Mouse (Mus musculus) layer of hippocampus, adult 9-10 months (tissue): ENCODE data around the gene Vangl2.

ENCODE experiments used
- DNase-seq: peaks from one replicate; pipeline ENCODE4 v3.0.0; 2022; ENCODE audit warnings: low spot score

The Vangl2 gene

GRCm38 (mm10) chr1:172027809-172028102 lies 488 bp downstream of the Vangl2 start:
- no peak for DNase-seq

- DNase-seq = peak; percentile 49
These were observed 1.0 kb downstream of the Vangl2 start for GRCm38 (mm10) chr1:172027010-172027808.

- DNase-seq = no peak
These were observed 1.9 kb downstream of the Vangl2 start for GRCm38 (mm10) chr1:172026201-172026901.

GRCm38 (mm10) chr1:172025201-172025904 lies 2.9 kb downstream of the Vangl2 start:
- no peak for DNase-seq

- DNase-seq = no peak
These were observed 3.9 kb downstream of the Vangl2 start for GRCm38 (mm10) chr1:172024140-172024895.

GRCm38 (mm10) chr1:172019863-172020521 lies 8.3 kb downstream of the Vangl2 start:
- no peak for DNase-seq

GRCm38 (mm10) chr1:172019339-172019738 lies 8.9 kb downstream of the Vangl2 start:
- DNase-seq = no peak

GRCm38 (mm10) chr1:172018336-172019311 lies 9.6 kb downstream of the Vangl2 start:
- no peak for DNase-seq

- no peak for DNase-seq
These were observed 10.7 kb downstream of the Vangl2 start for GRCm38 (mm10) chr1:172017517-172018070.

- DNase-seq = no peak
These were observed 11.4 kb downstream of the Vangl2 start for GRCm38 (mm10) chr1:172016660-172017516.

- no peak for DNase-seq
These were observed 12.2 kb downstream of the Vangl2 start for GRCm38 (mm10) chr1:172016031-172016430.

- no peak for DNase-seq
These were observed 12.8 kb downstream of the Vangl2 start for GRCm38 (mm10) chr1:172015312-172015939.

- DNase-seq = no peak
These were observed 13.5 kb downstream of the Vangl2 start for GRCm38 (mm10) chr1:172014771-172015170.

GRCm38 (mm10) chr1:172012030-172012429 lies 16.2 kb downstream of the Vangl2 start:
- peak; percentile 50 for DNase-seq

GRCm38 (mm10) chr1:172010042-172010824 lies 18.0 kb downstream of the Vangl2 start:
- no peak for DNase-seq

GRCm38 (mm10) chr1:172009406-172009805 lies 18.8 kb downstream of the Vangl2 start:
- no peak for DNase-seq

GRCm38 (mm10) chr1:172008351-172008750 lies 19.9 kb downstream of the Vangl2 start:
- no peak for DNase-seq

- no peak for DNase-seq
These were observed 20.5 kb downstream of the Vangl2 start for GRCm38 (mm10) chr1:172007761-172008160.
